Mouse (Mus musculus): Measurements from ENCODE around the gene Sgcg.

The Sgcg gene

DNA sequence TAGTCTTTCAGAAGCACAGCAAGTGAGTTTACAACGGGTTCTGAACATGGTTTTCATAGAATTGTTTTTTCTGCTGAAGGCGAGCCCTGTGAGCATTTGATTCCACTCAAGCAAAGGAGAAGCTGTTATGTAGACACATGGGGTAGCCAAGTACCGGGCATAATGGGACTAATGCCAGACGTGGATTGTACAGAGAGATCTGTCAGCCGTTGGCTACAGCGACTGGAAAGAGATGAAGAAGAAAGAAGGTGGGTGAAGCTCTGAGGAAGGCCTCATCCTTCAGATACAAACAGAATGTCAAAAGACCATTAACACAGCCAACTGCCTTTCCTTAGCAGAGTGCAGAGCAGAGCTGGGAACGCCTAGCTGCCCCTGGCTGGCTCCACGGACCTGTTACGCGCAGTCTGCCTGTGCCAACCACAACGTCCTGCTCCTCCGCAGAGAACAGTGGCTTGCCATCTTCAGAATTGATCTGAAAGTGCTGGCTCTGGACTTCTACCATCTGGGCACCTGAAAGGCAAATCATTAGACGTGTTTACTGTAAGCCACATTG, 26.2 kb downstream of the Sgcg start:
- peak; percentile 79 to 82 for DNase-seq

DNA sequence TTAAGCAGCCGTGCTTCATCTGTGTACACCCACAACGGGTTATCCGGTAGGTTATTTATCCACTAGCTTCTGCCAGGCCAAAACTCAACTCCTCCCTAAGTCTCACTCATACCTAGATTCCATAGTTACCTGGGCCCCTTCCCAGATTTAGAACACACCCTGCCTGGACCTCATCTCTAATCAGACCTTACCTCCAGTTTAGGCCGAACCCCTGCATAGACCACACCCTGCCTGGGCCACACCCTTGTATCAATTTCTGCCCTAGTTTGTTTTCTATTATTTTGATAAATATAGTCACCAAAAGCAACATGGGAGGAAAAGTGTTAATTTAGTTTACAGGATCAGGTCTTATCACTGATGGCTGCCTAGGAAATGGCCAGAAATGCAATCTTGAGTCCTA, 28.1 kb downstream of the Sgcg start:
- DNase-seq = no peak

DNA sequence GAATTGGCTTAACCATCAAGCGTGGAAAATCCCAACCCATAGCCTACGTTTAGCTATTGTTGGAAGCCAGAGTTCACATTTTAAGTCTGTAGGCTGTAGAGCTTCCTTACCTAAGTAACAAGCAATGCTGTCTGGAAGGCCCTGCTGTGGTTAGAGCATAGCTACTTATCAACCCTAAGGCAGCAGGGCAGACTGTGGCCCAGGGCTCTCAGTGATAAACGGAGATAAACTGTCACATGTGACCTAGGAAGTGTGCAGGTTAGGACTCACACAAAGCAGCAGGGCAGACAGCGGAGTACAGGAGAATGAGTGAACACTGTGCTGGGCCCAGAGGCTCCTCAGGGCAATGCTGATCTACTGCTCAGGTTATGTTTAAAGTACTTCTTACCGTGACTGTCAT, 28.5 kb downstream of the Sgcg start:
- DNase-seq = no peak

DNA sequence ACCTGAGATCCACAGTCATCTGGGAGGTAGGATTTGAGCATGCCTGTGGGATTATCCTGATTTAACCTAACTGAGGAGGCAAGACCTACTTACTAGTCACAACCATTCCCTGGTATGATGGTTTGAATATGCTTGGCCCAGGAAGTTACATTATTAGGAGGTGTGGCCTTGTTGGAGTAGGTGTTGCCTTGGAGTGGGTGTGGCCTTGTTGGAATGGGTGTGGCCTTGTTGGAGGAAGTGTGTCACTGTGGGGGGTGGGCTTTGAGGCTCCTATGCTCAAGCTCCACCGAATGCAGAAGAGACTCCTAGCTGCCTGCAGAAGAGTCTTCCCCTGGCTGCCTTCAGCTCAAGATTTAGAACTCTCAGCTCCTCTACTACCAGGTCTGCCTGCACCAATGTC, 32.1 kb downstream of the Sgcg start:
- DNase-seq = no peak

DNA sequence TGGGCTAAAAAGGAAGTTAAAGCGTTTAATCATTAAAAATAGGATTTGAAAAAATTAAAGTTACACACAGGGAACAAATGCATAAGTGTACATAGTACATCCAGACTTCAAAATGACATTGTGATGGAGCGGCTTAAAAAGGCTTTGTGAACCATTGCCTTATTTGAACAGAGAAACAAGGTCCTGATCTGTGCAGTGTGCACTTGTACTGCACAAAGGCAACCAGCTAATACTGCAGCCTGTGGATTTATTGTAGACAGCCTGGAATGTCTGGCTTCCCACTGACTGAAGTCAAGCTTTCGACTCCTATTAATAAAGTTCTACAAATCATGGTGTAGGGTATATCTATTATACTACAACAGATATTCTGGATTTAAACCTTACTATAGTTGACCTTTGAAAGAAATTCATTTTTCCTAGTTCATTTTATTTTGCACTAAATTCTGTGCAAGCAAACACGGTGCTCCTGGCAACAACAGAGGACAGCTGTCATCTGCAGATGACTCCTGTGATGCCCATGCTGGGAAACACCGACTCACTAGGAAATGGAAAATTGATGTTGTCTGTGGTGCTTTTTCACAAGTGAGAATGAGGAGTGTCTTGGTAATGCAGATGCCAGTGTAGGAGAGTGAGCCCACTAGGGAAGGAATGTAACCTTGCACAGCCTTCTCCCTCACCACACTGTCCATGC, 33.8 kb downstream of the Sgcg start:
- DNase-seq = peak in 1 of 2 experiments; percentile 30

DNA sequence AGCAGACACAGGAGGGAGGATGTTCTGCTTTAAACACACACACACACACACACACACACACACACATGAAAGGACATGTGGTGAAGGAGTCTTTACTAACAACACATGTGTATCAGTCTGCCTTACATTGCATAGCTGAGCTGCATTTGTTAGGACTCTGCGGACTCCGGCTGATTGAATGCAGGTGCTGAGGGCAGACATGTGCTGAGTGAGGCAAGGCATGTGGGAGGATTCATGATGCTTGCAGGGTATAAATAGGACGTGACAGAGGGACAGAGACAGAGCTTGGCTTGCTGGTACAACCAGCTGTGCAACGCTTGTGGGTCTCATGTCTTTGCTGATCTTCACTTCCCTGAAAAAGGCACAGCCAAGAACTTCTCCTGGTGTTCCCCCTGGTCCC, 34.5 kb downstream of the Sgcg start:
- no peak for DNase-seq

DNA sequence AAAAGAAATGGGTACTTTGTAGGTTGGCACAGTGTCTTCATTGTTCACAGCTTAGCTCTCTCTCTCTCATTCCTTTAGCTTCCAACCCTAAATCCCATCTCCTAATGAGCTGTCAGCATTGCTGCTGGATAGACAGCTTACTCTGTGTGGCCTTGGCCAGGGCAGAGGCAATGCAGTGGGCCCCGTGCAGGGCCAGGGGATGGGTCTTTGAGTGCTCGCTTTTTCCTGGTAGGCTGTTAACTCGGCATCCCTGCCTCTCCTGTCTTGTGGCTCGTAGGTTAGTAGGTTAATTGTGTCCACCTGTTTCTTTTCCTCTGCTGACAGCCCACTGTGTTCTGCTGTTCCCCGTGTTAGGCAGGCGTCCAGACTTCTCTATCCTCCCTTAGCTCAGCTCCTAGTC, 35.8 kb downstream of the Sgcg start:
- DNase-seq = peak; percentile 37

DNA sequence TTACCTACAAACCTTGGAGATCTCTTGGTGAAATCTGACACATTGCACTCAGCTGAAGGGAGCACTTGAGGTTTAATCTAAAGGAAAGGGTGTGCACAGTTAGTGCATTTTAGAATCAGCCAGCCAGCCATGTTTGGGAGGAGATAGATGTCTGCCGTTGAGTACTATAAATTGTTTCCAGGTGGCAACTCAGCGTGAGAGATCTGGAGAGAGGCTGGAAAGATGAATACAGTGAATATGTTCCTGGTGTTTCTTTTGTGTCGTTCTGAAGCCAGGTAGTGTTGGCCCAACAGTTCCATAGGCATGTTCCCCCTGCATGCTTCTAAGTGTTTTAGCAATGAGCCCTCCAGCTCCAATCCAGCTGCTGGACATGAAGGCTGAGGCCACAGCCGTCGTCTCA, 37.1 kb downstream of the Sgcg start:
- DNase-seq = peak; percentile 30 to 58

DNA sequence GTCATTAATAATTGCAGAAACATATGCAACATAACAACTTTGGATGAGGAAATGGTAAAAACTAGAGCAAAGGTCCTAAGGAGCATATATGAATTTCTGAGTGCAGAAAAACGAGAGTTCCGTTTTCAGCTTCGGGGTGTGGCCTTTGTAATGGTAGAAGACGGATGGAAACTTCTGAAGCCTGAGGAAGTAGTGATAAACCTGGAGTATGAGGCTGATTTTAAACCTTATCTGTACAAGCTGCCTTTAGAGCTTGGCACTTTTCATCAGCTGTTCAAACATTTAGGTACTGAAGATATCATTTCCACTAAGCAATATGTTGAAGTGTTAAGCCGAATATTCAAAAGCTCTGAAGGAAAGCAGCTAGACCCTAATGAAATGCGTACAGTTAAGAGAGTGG, 46.5 kb downstream of the Sgcg start:
- no peak for DNase-seq

DNA sequence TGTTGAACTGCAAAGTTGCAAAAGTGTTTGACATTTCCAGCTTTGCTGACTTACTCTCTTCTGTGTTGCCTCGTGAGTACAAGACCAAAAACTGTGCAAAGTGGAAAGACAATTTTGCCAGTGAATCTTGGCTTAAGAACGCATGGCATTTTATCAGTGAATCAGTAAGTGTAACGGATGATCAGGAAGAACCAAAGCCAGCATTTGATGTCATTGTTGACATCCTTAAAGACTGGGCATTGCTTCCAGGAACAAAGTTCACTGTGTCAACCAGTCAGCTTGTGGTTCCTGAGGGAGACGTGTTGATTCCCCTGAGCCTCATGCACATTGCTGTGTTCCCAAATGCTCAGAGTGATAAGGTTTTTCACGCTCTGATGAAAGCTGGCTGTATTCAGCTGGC, 48.2 kb downstream of the Sgcg start:
- no peak for DNase-seq

DNA sequence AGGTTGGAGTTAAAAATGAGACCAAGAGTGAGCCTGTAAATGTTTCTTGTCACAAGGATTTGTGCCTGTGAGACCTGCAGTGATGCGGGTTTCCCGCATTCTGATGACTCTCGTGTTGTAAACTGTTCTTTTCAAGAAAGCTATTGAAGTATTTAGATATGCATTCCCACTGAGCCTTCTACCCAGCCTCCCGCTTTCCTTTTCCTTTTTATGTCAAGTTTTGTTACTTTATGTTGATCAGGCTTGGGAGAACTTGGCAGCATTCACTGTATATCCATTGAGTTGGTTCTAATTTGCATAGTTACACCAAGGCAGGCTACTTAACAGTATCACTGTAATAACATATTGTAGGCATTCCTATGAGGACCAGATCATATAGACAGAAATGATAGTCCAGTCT, 63.9 kb downstream of the Sgcg start:
- no peak for DNase-seq

DNA sequence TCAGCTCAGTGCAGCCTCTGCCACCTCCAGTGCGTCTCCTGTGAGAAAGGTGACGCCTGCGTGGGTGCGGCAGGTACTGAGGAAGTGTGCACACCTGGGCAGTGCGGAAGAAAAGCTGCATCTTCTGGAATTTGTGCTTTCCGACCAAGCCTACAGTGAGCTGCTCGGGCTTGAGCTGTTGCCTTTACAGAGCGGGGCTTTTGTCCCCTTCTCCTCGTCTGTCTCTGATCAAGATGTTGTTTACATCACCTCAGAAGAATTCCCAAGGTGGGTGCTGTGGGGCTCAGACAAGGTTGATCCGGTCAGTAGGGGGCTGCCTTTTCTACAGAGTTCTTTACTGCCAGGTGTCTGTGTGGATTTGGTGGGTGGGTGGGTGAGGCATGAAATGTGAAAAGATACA, 66.0 kb downstream of the Sgcg start:
- no peak for DNase-seq

DNA sequence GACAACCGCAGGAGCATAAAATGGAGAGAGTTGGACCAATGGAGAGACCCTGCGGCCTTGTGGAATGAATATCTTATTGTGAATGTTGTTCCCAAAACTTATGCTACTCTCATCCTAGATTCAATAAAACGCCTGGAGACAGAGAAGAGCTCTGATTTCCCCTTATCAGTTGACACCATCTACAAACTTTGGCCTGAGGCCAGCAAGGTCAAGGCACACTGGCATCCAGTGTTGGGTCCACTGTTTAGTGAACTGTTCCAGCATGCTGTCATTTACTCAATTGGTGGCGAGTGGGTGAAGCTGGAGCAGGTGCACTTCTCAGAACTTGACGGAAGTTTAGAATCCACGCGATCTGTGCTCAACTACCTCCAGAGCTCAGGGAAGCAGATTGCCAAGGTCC, 66.4 kb downstream of the Sgcg start:
- DNase-seq = no peak

DNA sequence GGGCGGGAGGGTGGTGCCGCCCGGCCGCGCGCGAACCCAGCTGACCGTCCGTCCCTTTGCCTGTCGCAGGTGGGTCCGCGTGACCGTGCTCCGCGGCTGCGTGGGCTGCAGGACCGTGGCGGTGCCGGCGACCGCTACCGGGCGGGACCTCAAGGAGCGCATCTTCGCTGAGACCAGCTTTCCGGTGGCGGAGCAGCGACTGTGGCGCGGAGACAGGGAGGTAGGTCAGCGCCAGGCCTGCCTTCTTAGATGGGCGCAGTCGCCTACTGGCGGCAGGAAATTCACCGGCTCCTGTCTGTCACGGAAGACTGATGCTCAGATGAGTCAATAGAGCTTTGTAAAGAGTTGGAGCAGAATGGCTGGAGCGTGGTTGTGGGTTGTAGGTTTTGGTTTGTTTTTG, 85.1 kb downstream of the Sgcg start:
- DNase-seq = peak; percentile 81 to 84

DNA sequence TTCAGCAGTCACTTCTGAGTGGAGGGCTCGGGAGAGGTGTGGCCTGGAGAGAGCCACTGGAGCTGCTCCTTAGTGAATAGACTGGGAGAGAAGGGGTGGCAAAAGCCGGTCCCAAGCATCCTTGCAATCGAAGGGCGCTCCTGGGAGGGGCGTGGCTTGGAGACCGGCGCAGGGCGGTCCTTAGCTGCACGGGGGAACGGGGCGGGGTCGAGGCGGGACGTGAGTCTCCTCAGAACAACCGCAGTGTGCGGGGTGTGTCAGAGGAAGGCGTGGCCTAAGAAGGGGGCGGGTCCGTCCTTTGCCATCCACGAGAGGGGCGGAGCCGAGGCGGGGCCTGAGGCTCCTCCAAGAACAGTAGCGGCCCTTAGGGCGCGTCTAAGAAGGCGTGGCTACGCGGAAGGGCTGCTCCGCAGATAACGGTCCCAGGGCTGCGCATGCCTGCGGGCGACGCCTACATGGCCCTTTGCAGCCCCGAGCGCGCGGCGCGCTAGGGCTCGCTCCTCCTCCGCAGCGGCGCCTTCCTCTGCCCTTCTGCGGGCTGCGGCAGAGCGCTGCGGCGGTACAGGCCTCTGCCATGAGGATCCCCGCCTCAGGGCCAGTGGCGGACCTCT, 85.6 kb downstream of the Sgcg start:
- DNase-seq = peak; percentile 98 to 100

DNA sequence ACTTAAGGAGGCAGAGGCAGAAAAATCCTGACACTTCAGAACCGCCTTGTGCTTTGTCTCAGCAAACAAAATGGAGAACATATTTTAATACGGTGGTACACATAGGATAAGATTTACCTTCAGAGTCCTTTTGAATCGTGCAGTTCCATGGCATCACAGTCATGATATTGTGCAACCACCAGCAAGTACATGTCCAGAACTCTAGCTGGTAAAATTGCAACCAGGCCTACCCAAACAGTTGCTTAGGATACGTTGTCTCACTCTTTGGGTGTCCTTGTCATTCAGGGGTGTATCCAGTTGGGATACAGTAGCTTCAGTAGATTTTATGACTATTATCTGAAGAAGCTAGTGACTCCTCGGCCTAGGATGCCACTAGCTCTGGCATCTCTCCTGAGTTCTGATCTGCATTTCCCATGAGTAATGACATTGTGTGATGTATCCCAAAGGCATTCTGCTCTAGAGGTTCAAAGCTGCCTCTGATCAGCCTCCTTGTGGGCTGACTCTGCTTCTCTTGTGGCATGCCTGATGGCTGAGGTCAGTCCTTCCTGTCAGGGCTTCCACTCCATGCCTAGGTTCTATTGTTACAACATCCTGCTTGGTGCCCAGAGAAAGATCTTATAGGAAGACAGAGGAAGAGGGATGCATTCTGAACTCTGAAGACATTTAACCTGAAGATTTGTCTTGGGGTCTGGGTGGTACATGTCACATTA, 86.9 kb downstream of the Sgcg start:
- no peak for DNase-seq
